Mouse (Mus musculus): ENCODE results near the gene Tsc22d1.

The Tsc22d1 gene

DNA sequence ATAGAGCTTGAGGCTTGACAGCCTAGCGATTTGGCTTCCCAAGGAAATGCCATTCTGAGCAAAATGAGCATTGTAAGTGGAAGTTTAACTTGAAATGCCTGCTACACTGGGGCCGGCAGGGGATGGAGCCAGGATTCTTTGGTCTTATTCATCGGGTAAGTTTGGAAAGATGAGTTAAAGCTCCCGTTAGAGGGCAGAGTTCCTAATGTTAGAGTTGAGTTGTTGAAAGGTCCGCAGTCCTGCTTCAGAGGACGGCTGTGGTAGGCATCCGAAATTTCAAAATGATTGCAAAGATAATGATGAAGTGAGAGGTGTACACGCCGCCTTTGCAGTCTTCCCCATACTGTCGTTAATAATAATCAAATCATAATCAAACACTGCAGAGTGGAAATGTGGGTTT, 27.4 kb downstream of the Tsc22d1 start:
- DNase-seq (ENCODE audit: low read depth, low spot score), result no peak

DNA sequence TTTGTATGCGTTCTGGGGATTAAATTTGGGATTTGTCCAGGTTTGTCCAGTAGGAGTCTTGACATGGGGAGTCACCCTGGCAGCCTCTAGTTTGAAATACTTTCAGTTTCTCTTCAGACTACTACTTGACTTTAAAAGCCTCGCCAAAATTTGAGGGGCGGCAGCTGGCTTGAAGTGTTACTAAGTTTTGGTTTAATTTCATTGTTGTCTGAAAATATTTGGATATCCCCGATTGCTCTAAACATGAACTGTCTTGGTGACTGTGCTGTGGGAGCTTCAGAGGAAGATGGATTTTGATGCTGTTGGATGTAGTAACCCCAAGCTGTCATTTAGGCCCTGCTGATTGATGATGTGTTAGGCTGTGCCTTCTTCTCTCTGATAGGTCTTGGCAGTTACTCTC, 34.2 kb downstream of the Tsc22d1 start:
- no peak for DNase-seq (ENCODE audit: low read depth, low spot score)

DNA sequence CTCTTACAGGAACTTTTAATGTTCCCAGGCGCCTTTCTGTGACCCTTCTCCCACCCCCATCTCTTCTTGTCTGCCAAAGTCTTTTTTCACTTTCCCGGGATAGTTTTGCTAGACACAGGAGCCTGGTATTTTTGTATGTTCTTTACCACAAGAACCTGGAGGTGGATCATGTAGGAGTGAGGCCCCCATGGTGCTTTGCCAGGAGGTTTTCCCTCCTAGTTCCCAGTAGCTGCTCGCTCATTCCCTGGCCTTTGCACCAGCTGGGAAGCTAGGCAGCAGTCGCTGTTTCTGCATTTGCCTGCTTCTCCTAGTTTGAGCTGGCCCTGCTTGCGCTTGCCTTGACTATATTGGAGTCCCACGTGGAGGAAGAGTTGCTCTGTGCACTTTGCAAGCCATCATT, 36.2 kb downstream of the Tsc22d1 start:
- DNase-seq (ENCODE audit: low read depth, low spot score), result peak; percentile 70

DNA sequence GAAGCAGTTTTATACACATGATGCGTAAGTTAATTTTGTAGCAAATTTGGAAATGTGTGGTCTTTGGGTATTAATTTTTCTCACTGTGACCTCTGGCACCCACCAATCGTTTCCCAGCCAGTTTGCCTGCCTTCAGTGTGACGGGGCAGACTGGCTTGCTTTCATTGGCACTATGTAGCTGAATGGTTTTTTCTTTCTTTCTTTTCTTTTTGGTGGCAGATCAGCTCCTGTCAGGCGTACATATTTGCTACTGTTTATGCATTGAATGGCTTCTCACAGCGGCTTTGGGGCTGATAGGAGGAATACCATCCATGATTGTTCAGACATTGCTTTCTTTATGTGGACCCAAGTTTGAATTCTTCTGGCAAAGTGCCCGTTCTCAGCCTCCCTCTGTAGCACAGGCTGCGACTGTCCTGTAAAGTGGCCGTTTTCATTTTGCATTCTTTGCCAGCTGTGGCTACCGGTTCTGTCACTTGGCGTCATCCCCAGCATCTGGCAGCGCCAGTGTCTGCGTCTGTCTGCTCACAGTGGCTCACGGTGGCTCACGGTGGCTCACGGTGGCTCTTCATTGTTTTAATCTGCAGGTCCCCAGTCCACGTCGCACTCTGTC, 38.1 kb downstream of the Tsc22d1 start:
- DNase-seq (ENCODE audit: low read depth, low spot score), result peak; percentile 17

DNA sequence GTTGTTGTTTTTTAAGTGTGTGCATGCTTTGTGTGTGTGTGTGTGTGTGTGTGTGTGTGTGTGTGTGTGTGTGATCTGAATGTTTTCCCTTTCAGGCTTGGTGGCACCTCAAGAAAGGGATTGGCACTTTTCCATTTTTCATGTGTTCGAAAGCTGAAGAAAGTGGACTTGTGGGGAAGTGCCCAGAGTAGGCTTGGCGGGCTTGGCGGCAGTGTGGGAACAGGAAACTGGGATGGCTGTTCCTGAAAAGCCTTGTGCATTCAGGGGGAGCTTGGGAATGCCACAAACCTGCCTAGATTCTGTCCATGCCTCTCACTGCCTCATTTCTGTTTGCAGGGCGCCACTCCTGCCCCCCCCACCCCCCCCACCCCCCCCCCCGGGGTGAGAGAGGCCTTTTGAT, 39.9 kb downstream of the Tsc22d1 start:
- no peak for DNase-seq (ENCODE audit: low read depth, low spot score)

DNA sequence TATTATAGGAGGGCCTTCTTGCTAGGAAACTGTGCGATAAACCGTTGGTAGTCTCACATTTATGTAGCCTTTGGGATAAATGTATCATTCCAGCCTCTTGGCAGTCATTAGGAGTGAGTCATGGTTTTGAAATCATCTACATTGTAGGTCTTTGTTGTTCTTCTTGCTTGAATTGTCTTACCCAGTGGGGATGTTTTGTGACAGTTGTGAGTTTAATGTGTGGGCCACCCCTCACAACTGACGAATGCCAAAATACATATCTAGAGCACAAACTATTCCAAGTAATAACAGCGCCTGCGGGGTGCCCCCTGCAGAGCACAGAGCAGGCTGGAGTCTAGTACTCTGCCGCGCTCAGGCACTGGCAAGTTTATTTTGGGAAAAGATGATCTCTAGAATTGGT, 40.4 kb downstream of the Tsc22d1 start:
- peak; percentile 55 for DNase-seq (ENCODE audit: low read depth, low spot score)

DNA sequence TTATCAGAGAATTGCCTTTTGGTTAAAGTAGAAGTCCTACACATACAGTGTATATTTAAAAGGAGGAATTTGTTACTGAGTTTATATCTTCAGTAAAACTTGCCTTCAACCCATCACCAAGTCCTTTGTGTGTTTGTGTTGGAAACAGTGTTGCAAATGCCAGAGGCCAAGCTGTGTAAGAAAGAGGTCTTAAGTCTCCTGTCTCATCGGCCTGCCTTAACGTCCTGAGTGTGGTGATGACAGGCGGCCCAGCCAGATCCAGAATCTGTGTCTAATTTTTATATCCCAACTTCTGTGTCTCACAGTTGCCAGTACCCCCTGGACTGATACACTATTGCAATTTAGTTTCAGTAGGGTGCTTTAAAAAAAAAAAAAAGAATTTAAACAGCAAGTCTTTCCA, 42.9 kb downstream of the Tsc22d1 start:
- no peak for DNase-seq (ENCODE audit: low read depth, low spot score)

DNA sequence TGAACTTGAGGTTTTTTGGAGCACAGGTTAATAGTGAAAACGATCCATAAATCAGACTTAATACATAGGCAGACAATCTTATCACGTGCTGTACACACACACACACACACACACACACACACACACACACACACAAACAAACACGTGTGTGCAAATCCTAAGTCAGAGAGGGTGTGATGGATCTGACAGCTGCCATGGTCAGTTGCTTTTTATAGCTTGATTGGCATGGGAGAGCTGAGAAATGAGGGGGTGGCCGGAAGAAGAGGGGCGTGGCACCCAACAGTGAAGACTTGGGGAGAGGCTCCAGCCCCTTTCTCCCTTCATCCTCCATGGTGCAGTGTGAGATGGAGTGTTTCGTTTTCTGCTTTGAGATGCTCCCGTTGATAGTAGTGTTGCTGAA, 45.4 kb downstream of the Tsc22d1 start:
- DNase-seq (ENCODE audit: low read depth, low spot score), result no peak

DNA sequence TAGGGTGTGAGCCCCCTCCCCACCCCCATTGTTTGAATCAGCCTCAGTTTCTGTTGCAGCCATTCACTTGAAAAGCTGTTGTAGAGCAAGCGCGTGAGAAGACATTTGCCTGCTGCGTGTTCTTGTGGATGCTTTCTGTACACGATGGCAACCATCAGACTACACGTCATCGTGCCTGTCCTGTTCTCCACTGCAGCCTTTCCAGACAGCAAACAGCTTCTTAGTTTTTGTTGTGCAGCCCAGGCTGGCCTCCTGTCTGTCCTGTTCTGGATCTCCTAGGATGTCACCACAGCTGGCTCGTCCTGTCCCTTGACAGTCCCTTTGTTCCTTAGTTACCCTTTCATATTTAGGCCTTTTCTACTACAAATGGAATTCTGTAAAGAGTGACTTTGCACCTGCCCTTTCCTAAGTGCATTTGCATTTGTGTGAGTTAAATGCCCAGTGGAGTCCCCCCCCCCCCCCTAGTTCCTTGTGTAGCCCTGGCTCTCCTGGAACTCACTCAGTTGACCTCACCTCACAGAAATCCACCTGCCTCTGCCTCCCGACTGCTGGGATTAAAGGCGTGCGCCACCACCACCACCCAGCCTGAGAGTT, 46.5 kb downstream of the Tsc22d1 start:
- DNase-seq (ENCODE audit: low read depth, low spot score), result no peak

DNA sequence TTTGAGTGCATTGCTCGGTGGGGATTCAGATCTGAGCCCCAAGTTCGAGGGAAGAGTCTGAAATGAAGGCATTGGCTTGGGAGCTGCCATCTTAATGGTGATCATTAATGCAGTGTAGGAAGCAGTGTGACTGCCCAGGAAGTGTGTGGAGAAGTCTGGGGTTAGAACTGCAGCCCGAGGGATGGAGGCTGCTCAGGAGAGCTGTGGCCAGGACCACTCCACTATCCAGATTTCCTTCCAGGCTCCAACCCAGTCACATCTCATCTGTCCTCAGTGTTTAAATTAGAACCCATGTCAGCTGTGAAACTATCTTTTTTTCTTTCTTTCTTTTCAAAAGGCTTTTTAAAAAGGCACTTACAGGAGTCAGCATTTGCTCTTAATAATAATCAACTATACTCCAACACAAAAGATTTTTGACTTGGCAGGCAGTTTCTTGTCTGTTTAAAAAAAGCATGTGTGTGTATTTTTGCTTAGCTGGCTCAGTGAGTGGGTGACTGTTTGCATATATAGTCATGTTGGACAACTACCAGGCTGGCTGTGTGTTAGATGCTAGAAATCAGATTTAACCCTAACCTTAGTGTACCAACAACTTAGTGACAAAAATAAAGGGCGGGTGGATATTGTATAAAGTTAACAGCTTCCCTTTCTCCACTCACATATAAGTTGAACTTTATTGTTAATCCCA, 48.8 kb downstream of the Tsc22d1 start:
- peak; percentile 56 for DNase-seq (ENCODE audit: low read depth, low spot score)

DNA sequence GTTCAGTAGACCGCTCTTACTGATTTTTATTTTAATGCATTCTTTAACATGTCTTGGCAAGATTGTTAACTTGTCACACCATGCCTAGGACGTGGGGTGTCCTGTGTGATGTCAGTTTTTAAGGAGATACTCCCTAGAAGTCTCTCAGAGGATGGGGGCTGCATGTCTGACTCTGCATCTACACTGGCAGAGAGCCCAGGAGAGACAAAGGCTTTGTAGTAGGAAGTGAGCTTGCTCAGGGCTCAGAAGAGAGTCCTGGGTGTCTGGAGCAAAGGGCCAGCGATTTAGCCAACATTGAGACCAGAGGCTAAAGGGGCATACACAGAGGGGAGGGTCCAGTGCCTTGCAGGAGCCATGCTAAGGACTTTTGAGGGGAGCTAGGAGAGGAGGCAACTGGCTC, 50.2 kb downstream of the Tsc22d1 start:
- no peak for DNase-seq (ENCODE audit: low read depth, low spot score)

DNA sequence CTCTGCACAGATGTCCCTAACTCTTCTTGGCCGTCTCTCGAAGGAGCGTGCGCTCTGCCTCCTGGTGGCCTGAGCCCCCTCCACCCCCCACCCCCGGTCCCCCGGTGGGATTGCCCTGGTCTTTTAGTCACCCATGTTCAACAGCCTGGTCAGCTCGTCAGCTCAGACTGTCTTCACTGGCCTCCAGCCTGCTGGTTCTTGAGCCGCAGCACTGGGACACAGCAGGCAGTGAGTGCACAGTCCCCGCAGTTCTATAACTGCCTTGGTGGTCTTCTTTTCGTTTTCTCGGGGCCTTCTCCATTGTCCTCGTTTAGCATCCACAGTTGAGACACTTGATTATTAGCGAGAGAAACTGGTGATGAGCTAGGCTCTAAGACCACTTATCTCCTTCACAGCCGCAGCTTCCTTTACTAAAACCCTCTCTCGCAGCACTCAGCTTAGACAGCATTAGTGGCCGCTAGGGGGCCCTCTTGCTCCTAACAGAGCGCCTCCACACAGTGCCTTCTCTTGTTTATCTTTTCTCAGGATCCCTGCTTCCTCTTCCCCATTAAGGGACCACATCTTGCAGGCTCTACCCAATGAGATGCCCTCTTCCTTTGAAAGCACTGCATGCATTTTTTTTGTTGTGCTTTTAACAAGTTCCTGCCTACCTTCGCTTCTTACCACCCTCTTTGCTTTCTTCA, 52.0 kb downstream of the Tsc22d1 start:
- DNase-seq (ENCODE audit: low read depth, low spot score), result peak; percentile 84

DNA sequence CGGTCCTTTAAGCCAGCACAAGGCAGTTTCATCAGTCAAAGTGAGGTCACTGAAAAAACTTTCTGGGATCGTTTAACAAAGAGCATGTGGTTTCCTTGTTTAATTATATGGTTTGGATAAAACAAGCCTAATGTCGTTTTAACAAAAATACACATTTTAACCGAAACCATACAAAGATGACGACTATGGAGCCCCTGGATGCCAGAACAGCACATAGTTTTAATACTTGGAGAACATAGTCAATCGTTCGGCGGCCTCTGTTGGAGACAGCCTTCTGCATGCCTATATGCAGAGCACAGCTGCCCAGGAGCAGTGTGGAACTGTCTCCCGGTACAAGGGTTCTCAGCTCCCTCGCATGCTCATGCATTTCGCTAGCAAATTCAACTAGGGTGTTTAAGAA, 53.2 kb downstream of the Tsc22d1 start:
- no peak for DNase-seq (ENCODE audit: low read depth, low spot score)

DNA sequence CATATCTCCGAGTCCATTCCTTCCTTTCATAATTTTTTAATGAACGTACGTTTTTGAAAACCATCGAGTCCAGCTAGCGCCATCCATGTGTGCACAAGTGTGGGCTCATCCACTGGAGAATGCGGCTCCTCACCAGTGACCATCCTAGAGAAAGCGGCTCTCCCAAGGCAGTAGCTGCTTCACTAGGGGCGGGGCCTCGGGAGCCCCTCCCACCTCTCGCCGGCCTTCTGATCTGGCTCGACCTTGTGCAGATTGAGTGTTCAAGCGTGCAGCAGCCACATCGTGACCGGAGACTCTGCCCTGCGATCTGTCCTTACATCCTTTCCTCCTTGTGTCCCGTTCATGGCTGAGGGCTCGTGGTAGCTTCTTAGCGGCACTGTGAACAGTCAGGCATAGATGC, 56.5 kb downstream of the Tsc22d1 start:
- no peak for DNase-seq (ENCODE audit: low read depth, low spot score)

DNA sequence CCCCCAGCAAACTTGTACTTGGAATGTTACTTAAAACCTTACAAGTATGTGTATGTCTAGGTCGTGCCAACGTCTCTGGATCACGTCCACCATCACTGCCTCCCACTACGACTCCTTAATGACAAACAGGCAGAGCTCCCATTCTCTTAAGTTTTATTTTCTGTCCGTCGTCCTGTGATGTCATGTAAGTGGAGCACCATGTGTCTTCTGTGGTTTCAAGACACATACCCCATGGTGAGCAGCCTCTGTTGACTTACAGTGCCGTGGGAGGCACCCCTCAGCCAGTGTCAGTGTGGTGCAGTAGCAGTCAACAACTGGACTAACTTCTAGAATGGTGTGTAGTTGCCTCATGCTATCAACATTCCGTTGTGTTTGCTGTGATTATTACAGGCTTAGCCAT, 57.7 kb downstream of the Tsc22d1 start:
- no peak for DNase-seq (ENCODE audit: low read depth, low spot score)

DNA sequence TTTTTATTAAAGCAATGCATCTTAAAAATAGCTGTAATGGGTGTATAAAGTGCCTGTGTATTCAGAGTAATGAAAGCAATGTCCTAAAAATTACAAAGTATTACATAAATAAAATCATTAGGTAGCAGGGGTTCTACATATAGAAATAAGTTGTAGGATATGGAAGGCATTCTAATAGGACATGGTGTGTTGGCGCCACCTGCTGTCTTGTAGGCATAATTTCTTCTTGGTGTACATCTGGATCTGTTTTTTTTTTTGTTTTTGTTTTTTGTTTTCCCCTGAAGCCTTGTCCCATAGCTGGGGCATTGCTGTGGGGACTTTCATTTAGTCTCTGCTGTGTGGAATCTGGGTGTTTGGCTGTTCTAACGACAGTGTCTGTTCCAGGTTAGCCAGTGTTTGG, 58.6 kb downstream of the Tsc22d1 start:
- peak; percentile 84 for DNase-seq (ENCODE audit: low read depth, low spot score)

DNA sequence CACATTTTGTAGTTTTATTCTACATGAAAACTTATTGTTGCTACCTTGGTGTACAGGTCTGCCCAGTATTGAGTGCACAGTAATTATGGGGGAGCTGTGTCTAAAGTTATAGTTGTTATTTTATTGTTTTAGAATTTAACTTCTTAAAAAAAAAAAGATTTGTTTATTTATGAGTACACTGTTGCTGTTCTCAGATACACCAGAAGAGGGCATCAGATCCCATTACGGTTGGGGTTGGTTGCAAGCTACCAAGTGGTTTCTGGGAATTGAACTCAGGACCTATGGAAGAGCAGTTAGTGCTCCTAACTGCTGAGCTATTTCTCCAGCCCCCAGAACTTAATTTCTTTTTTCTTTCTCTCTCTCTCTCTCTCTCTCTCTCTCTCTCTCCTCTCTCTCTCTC, 59.4 kb downstream of the Tsc22d1 start:
- no peak for DNase-seq (ENCODE audit: low read depth, low spot score)

DNA sequence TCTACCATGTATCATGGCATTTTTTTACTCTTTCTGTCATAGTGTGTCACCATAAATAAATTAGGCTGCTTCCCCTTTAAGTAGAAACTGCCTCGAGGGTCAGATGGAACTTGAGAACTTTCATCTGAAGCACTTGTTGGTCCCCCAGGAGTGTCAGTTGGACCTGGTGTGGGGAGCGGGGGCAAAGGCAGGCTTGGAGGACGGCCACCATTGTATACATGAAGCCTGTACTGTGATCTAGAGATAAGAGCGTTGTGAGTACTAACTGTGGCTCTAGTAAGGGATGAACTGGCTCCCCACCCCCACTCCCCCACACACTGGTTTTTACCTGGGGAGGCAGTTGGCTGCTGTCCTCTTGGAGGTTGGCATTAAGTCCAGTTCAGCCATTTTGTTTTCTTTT, 62.0 kb downstream of the Tsc22d1 start:
- DNase-seq (ENCODE audit: low read depth, low spot score), result no peak

DNA sequence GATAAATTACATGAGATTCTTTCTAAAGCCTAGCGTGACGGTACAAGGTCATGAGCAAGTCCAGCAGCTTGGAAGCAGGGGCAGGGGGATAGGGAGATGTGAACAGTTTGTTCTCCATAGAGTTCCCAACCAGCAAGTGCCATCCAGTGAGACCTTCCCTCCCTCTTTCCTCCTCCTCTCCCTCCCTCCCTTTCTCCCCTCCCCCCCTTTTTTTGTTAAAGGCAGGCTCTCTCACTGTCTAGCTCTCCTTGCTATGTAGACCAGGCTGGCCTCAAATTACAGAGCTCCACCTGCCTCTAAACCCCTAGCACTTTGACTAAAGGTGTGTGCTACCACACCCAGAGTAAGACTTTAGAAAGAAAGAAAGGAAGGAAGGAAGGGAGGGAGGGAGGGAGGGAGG, 63.3 kb downstream of the Tsc22d1 start:
- DNase-seq (ENCODE audit: low read depth, low spot score), result no peak

DNA sequence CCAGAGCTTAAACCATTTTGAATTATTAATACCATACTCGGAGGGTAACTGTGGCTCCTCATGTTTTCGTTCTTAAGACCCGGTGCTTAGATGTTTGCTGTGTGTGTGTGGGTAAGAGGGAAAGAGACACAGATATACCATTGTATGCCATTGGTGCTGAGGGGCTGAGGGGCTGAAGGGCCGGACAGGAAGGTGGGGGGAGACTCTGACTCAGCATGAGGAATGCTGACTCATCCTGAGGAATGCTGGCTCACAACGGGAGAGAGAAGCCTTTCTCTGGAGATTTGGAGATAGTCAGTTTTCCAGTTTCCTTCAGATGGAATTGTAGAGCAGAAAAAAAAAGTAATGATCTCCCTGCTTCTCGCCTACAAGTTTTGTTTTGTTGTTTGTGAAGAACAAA, 63.9 kb downstream of the Tsc22d1 start:
- DNase-seq (ENCODE audit: low read depth, low spot score), result peak; percentile 66

DNA sequence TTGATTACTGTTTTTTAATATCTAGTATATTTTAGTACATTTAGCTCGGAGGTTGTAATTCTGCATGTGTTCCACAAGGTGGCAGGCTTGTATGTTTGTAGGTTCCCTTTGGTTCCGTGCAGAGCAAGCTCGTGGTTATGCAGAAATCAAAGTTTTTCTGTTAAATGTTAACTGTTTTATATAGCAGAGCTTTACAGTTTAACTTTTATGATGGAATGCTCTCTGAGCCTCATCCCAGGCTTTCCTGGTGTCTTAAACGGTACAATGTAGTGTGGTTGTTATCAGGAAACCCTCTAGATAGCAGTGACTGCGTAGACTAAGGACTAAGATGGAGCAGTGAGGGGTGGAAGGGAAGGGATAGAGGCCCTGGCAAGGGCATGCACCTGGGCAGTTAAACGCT, 65.1 kb downstream of the Tsc22d1 start:
- peak; percentile 73 for DNase-seq (ENCODE audit: low read depth, low spot score)

DNA sequence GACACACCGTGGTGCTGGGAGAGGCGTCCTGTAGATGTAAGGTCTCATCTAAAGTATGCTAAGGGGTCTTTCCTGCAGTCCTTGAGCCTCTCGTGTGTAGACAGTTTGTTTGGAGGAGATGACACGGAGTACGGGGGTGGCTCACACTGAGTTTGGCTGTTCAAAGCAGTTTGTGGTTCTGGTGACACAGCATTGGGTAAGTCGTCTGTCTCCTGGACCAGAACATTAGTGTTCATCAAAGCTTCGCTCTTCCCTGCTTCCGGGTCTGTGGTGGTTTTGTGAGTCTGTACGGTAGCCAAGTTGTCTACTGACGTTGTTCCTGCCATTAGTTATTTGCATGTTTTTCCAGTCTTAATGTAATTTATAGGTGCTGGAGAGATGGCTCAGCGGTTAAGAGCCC, 65.7 kb downstream of the Tsc22d1 start:
- no peak for DNase-seq (ENCODE audit: low read depth, low spot score)

DNA sequence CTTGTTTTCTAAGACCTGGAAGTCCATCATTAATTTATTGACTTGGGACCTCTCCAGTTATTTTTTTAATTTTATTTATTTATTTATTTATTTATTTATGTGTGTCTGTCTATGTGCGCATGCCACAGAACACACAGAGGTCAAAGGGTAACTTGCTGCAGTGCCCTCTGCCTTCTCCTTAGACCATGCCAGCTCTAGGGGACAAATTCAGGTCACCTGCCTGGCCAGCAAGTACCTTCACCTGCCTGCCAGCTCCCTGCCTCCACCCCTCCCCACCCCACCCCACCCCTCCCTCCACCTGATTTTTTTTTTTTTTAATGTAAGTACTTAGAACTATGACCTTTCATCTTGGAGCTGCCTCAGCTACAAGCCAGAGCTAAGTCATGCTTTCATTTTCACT, 68.9 kb downstream of the Tsc22d1 start:
- no peak for DNase-seq (ENCODE audit: low read depth, low spot score)
